ENCODE assay signal across 18 mouse cellular contexts in the genomic region with DNA sequence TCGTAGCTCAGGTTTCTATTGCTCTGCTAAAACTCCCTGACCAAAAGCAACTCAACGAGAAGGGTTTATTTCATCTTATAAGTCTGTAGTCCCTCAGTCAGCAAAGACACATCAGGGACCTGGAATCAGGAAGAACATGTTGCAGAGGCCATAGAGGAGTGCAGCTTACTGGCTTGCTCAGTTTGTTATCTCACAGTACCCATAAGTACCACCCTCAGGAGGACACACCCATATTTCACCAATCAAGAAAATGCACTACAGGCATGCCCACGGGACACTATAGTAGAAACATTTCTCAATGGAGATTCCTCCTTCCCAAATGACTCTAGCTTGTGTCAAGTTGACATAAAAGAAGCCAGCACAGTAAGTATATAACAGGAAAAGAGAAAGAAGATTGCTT.
DNase-seq lines count a peak whose midpoint lies in the region; ATAC-seq and TF ChIP-seq lines count a peak whose summit lies in the region.
"Had no signal": no experiment of that assay in that cellular context is flagged by ENCODE, and none has a peak within 500 bp of the region (broad histone marks: within the 10 kb centered on the region; RNA-seq: fewer than 3 reads in every experiment).

No protein-coding gene starts in this region.

- no peak overlapping the region for H3K27ac ChIP-seq in liver, embryonic 12.5 days
- H3K27ac ChIP-seq in liver, postnatal 0 days (ENCODE audit: low read depth) = no peak overlapping the region
- no peak overlapping the region for H3K27ac ChIP-seq in liver, embryonic 14.5 days
- no peak overlapping the region for H3K27ac ChIP-seq in left cerebral cortex, adult 2 months
- H3K27ac ChIP-seq: embryonic facial prominence, embryonic 10.5 days; forebrain, embryonic 15.5 days; heart, adult 2 months; heart, embryonic 13.5 days; hindbrain, embryonic 15.5 days had no signal

- H3K9me3 ChIP-seq in liver, embryonic 12.5 days (replicated peaks) = no peaks in the 10 kb centered on the region
- H3K9me3 ChIP-seq in liver, postnatal 0 days (ENCODE audit: low read length) = no peaks in the 10 kb centered on the region
- H3K9me3 ChIP-seq in liver, embryonic 14.5 days (ENCODE audit: control insufficient read depth, low read length) = no peaks in the 10 kb centered on the region
- H3K9me3 ChIP-seq: embryonic facial prominence, embryonic 10.5 days; forebrain, embryonic 15.5 days; heart, embryonic 13.5 days; hindbrain, embryonic 15.5 days had no signal

- no peak for TF ChIP-seq EP300 in liver, postnatal 0 days (IDR thresholded peaks at IDR 0.05; ENCODE audit: low read depth)
- 0 out of 2 replicates have a peak, but pooled peaks have one; percentile 21 for TF ChIP-seq EP300 in liver, embryonic 14.5 days (IDR thresholded peaks at IDR 0.05; ENCODE audit: low read depth)

- no peak overlapping the region for H3K9ac ChIP-seq in liver, embryonic 12.5 days
- H3K9ac ChIP-seq in liver, postnatal 0 days (replicated peaks) = no peak overlapping the region
- H3K9ac ChIP-seq in liver, embryonic 14.5 days (replicated peaks) = no peak overlapping the region
- H3K9ac ChIP-seq: forebrain, embryonic 15.5 days; heart, embryonic 13.5 days; hindbrain, embryonic 15.5 days had no signal

- intact Hi-C loops in left cerebral cortex, adult 2 months (cut with DNase I) = no loop called here

- WGBS in liver, embryonic 12.5 days (ENCODE audit: insufficient replicate concordance) = 62% methylated on average over 3 of the region's 3 CpGs
- WGBS in liver, postnatal 0 days (ENCODE audit: insufficient replicate concordance) = 71% methylated on average over 3 of the region's 3 CpGs
- WGBS in liver, embryonic 14.5 days (ENCODE audit: insufficient replicate concordance) = 42% methylated on average over 3 of the region's 3 CpGs

- peak; percentile 1 for DNase-seq in heart, adult 11 months
- no peak for DNase-seq in heart, adult 18-20 months
- DNase-seq in liver, postnatal 0 days = no peak
- peak; percentile 6 to 33 (median 22) for DNase-seq in liver, embryonic 14.5 days (ENCODE audit: low read depth in 3 of 3, low spot score in 3 of 3)
- DNase-seq in left cerebral cortex, adult 2 months (ENCODE audit: extremely low spot score in 1 of 2, low spot score in 2 of 2) = no peak
- no peak for DNase-seq in left cerebral cortex, adult 11 months (ENCODE audit: low spot score)
- DNase-seq: adrenal gland, postnatal 10 days; cerebellum, adult 18-20 months; cerebellum, adult 9-11 months; gastrocnemius, postnatal 36 days; heart, postnatal 36 days had no signal

- ATAC-seq in liver, embryonic 12.5 days = peak; percentile 88
- no peak for ATAC-seq in liver, postnatal 0 days
- ATAC-seq in liver, embryonic 14.5 days (ENCODE audit: insufficient read depth) = peak; percentile 82
- ATAC-seq in megakaryocyte-erythroid progenitor cell, adult 5-6 weeks (replicated peaks; ENCODE audit: low FRiP score, low TSS enrichment, poor library complexity, severe bottlenecking) = peak; percentile 57; the same call in 1 of the 2 replicates
- ATAC-seq: forebrain, embryonic 15.5 days had no signal

- H3K27me3 ChIP-seq in liver, embryonic 12.5 days (replicated peaks) = no peaks in the 10 kb centered on the region
- H3K27me3 ChIP-seq in liver, postnatal 0 days (ENCODE audit: insufficient read depth, low read length) = no peaks in the 10 kb centered on the region
- no peaks in the 10 kb centered on the region for H3K27me3 ChIP-seq in liver, embryonic 14.5 days (ENCODE audit: control insufficient read depth, insufficient read depth, low read length)
- H3K27me3 ChIP-seq: forebrain, embryonic 15.5 days; hindbrain, embryonic 15.5 days had no signal

- no peaks in the 10 kb centered on the region for H3K36me3 ChIP-seq in liver, embryonic 12.5 days
- H3K36me3 ChIP-seq in liver, postnatal 0 days (replicated peaks; ENCODE audit: insufficient read depth, low read length) = no peaks in the 10 kb centered on the region
- no peaks in the 10 kb centered on the region for H3K36me3 ChIP-seq in liver, embryonic 14.5 days (replicated peaks; ENCODE audit: control insufficient read depth, insufficient read depth, low read depth)
- H3K36me3 ChIP-seq: embryonic facial prominence, embryonic 10.5 days; forebrain, embryonic 15.5 days; heart, embryonic 13.5 days; hindbrain, embryonic 15.5 days had no signal

- H3K4me1 ChIP-seq in liver, embryonic 12.5 days = peaks cover 9% of the 10 kb centered on the region
- H3K4me1 ChIP-seq in liver, postnatal 0 days (ENCODE audit: insufficient read depth) = no peaks in the 10 kb centered on the region
- no peaks in the 10 kb centered on the region; a peak in 3 of 4 replicates for H3K4me1 ChIP-seq in liver, embryonic 14.5 days (replicated peaks; ENCODE audit: control insufficient read depth in 2 of 2, insufficient read depth in 2 of 2, low read length in 1 of 2)
- H3K4me1 ChIP-seq: forebrain, embryonic 15.5 days had no signal

- no peak for TF ChIP-seq CTCF in liver, postnatal 0 days (IDR thresholded peaks at IDR 0.05; ENCODE audit: low read depth)
- TF ChIP-seq CTCF in liver, embryonic 14.5 days (IDR thresholded peaks at IDR 0.05; ENCODE audit: low read depth) = no peak
- no peak for TF ChIP-seq CTCF in left cerebral cortex, adult 2 months (IDR thresholded peaks at IDR 0.05)

- no peak overlapping the region for H3K4me2 ChIP-seq in liver, embryonic 12.5 days
- no peak overlapping the region for H3K4me2 ChIP-seq in liver, postnatal 0 days (ENCODE audit: low read depth, low read length)
- no peak overlapping the region for H3K4me2 ChIP-seq in liver, embryonic 14.5 days (ENCODE audit: low read depth)
- H3K4me2 ChIP-seq: forebrain, embryonic 15.5 days; heart, embryonic 13.5 days; hindbrain, embryonic 15.5 days had no signal

- no peak overlapping the region for H3K4me3 ChIP-seq in liver, embryonic 12.5 days
- H3K4me3 ChIP-seq in liver, postnatal 0 days (ENCODE audit: low read depth, low read length) = no peak overlapping the region
- H3K4me3 ChIP-seq in liver, embryonic 14.5 days (ENCODE audit: insufficient read depth in 1 of 2, low read depth in 2 of 2, low read length in 2 of 2) = no peak overlapping the region
- no peak overlapping the region for H3K4me3 ChIP-seq in left cerebral cortex, adult 2 months
- H3K4me3 ChIP-seq: embryonic facial prominence, embryonic 10.5 days; forebrain, embryonic 15.5 days; heart, adult 2 months; heart, embryonic 13.5 days; hindbrain, embryonic 15.5 days had no signal

Comparison
In these comparisons a context has a peak if more than half of its experiments do, and no peak if none do; other contexts are left out.
1. DNase-seq: peak in heart, adult 11 months (single experiment) and liver, embryonic 14.5 days (3 of 3); none in heart, adult 18-20 months (0 of 2), liver, postnatal 0 days (single experiment), left cerebral cortex, adult 2 months (0 of 2) and left cerebral cortex, adult 11 months (single experiment).